Mouse (Mus musculus): ENCODE measurements around the gene Twf2. TPM values are rescaled to one million over a fixed set of nuclear protein-coding genes. Genes with fewer than 3 reads are reported as not detected.

Twf2 gene
- polyA plus RNA-seq, 1 experiment from 2014 or later, result 35.9 TPM

- no peak for ATAC-seq
- H3K27ac ChIP-seq, result no peak overlapping the region
- no peak overlapping the region for H3K4me3 ChIP-seq
- H3K27me3 ChIP-seq (replicated peaks), result no peaks in the 10 kb centered on the region
- peaks cover 9% of the 10 kb centered on the region for H3K4me1 ChIP-seq
- WGBS (ENCODE audit: insufficient replicate concordance), result 87% methylated on average over 3 of the region's 3 CpGs
- H3K9me3 ChIP-seq (replicated peaks), result no peaks in the 10 kb centered on the region
- no peak overlapping the region for H3K9ac ChIP-seq
- H3K36me3 ChIP-seq, result peaks cover 98% of the 10 kb centered on the region
- no peak overlapping the region for H3K4me2 ChIP-seq
Measured at GRCm38 (mm10) chr9:106179964-106180363, 22.9 kb upstream of the Twf2 start.

GRCm38 (mm10) chr9:106182146-106182545 lies 20.8 kb upstream of the Twf2 start:
- WGBS (ENCODE audit: insufficient replicate concordance), result 82% methylated on average over 4 of the region's 4 CpGs
- Histone ChIP-seq H3K27me3 (replicated peaks) (no peaks in the 10 kb centered on the region), H3K36me3 (peaks cover 100% of the 10 kb centered on the region), H3K9me3 (replicated peaks) (no peaks in the 10 kb centered on the region), H3K4me1 (no peaks in the 10 kb centered on the region), H3K9ac (no peak overlapping the region), H3K4me3 (no peak overlapping the region), H3K4me2 (no peak overlapping the region), H3K27ac (no peak overlapping the region)
- ATAC-seq, result no peak

GRCm38 (mm10) chr9:106183996-106184395 lies 18.9 kb upstream of the Twf2 start:
- no peak for ATAC-seq
- WGBS (ENCODE audit: insufficient replicate concordance), result 89% methylated on average over 5 of the region's 5 CpGs
- H3K9ac ChIP-seq, result no peak overlapping the region
- no peak overlapping the region for H3K4me2 ChIP-seq
- H3K36me3 ChIP-seq, result peaks cover 100% of the 10 kb centered on the region
- H3K27ac ChIP-seq, result no peak overlapping the region
- H3K4me3 ChIP-seq, result no peak overlapping the region
- H3K27me3 ChIP-seq (replicated peaks), result no peaks in the 10 kb centered on the region
- H3K4me1 ChIP-seq, result no peaks in the 10 kb centered on the region
- H3K9me3 ChIP-seq (replicated peaks), result no peaks in the 10 kb centered on the region

- no peak overlapping the region for H3K27ac ChIP-seq
Measured at GRCm38 (mm10) chr9:106191355-106191754, 11.6 kb upstream of the Twf2 start.

GRCm38 (mm10) chr9:106192024-106192423 lies 10.9 kb upstream of the Twf2 start:
- H3K36me3 ChIP-seq, result peaks cover 92% of the 10 kb centered on the region
- H3K4me3 ChIP-seq, result no peak overlapping the region
- no peaks in the 10 kb centered on the region for H3K27me3 ChIP-seq (replicated peaks)
- H3K27ac ChIP-seq, result no peak overlapping the region
- H3K4me2 ChIP-seq, result no peak overlapping the region
- no peaks in the 10 kb centered on the region for H3K4me1 ChIP-seq
- H3K9me3 ChIP-seq (replicated peaks), result no peaks in the 10 kb centered on the region
- no peak for ATAC-seq
- H3K9ac ChIP-seq, result no peak overlapping the region
- 89% methylated on average over 8 of the region's 8 CpGs for WGBS (ENCODE audit: insufficient replicate concordance)

More at GRCm38 (mm10) chr9:106191355-106191754, 11.6 kb upstream of the Twf2 start:
- H3K36me3 ChIP-seq, result peaks cover 93% of the 10 kb centered on the region
- no peak overlapping the region for H3K4me2 ChIP-seq
- H3K27me3 ChIP-seq (replicated peaks), result no peaks in the 10 kb centered on the region
- no peak overlapping the region for H3K9ac ChIP-seq
- no peak overlapping the region for H3K4me3 ChIP-seq
- ATAC-seq, result no peak
- 95% methylated on average over 1 of the region's 1 CpGs for WGBS (ENCODE audit: insufficient replicate concordance)
- H3K4me1 ChIP-seq, result no peaks in the 10 kb centered on the region
- no peaks in the 10 kb centered on the region for H3K9me3 ChIP-seq (replicated peaks)

- ATAC-seq, result no peak; the same call in 1 of the 2 replicates
- H3K27me3 ChIP-seq (replicated peaks), result no peaks in the 10 kb centered on the region
- H3K9ac ChIP-seq, result no peak overlapping the region
- H3K4me3 ChIP-seq, result no peak overlapping the region
- no peak overlapping the region for H3K4me2 ChIP-seq
- WGBS (ENCODE audit: insufficient replicate concordance), result 28% methylated on average over 1 of the region's 1 CpGs
- peaks cover 4% of the 10 kb centered on the region for H3K4me1 ChIP-seq
- peaks cover 86% of the 10 kb centered on the region for H3K36me3 ChIP-seq
- peak overlapping the region; percentile 30; the same call in 1 of the 2 replicates for H3K27ac ChIP-seq
- no peaks in the 10 kb centered on the region for H3K9me3 ChIP-seq (replicated peaks)
Measured at GRCm38 (mm10) chr9:106192998-106193397, 9.9 kb upstream of the Twf2 start.

GRCm38 (mm10) chr9:106193930-106194807 lies 8.7 kb upstream of the Twf2 start:
- H3K4me3 ChIP-seq, result no peak overlapping the region
- H3K27ac ChIP-seq, result no peak overlapping the region
- peaks cover 74% of the 10 kb centered on the region for H3K36me3 ChIP-seq
- H3K9me3 ChIP-seq (replicated peaks), result no peaks in the 10 kb centered on the region
- ATAC-seq, result no peak
- no peak overlapping the region for H3K9ac ChIP-seq
- 82% methylated on average over 8 of the region's 8 CpGs for WGBS (ENCODE audit: insufficient replicate concordance)
- H3K4me1 ChIP-seq, result peaks cover 16% of the 10 kb centered on the region
- no peak overlapping the region for H3K4me2 ChIP-seq
- no peaks in the 10 kb centered on the region for H3K27me3 ChIP-seq (replicated peaks)

GRCm38 (mm10) chr9:106195693-106196092 lies 7.2 kb upstream of the Twf2 start:
- Histone ChIP-seq H3K27me3 (replicated peaks) (no peaks in the 10 kb centered on the region), H3K27ac (no peak overlapping the region), H3K36me3 (peaks cover 59% of the 10 kb centered on the region), H3K4me2 (no peak overlapping the region), H3K9ac (no peak overlapping the region), H3K9me3 (replicated peaks) (no peaks in the 10 kb centered on the region), H3K4me1 (peaks cover 28% of the 10 kb centered on the region), H3K4me3 (no peak overlapping the region)
- WGBS (ENCODE audit: insufficient replicate concordance), result 82% methylated on average over 8 of the region's 8 CpGs
- no peak for ATAC-seq

GRCm38 (mm10) chr9:106197081-106197713 lies 5.7 kb upstream of the Twf2 start:
- WGBS (ENCODE audit: insufficient replicate concordance), result 73% methylated on average over 3 of the region's 3 CpGs
- Histone ChIP-seq H3K9ac (no peak overlapping the region), H3K4me2 (no peak overlapping the region), H3K4me3 (no peak overlapping the region), H3K4me1 (peaks cover 32% of the 10 kb centered on the region), H3K9me3 (replicated peaks) (no peaks in the 10 kb centered on the region), H3K27ac (no peak overlapping the region), H3K36me3 (peaks cover 44% of the 10 kb centered on the region), H3K27me3 (replicated peaks) (no peaks in the 10 kb centered on the region)
- no peak for ATAC-seq

GRCm38 (mm10) chr9:106197732-106198131 lies 5.2 kb upstream of the Twf2 start:
- Histone ChIP-seq H3K9ac (no peak overlapping the region), H3K27me3 (replicated peaks) (no peaks in the 10 kb centered on the region), H3K4me3 (no peak overlapping the region), H3K27ac (no peak overlapping the region), H3K36me3 (peaks cover 38% of the 10 kb centered on the region), H3K9me3 (replicated peaks) (no peaks in the 10 kb centered on the region), H3K4me2 (peak overlapping the region; percentile 90; the same call in 1 of the 2 replicates), H3K4me1 (peaks cover 35% of the 10 kb centered on the region)
- WGBS (ENCODE audit: insufficient replicate concordance), result 80% methylated on average over 9 of the region's 9 CpGs
- ATAC-seq, result no peak

GRCm38 (mm10) chr9:106198962-106199458 lies 3.9 kb upstream of the Twf2 start:
- peak overlapping the region; percentile 90 for H3K4me2 ChIP-seq
- peak; percentile 68 for ATAC-seq
- no peaks in the 10 kb centered on the region for H3K9me3 ChIP-seq (replicated peaks)
- H3K4me3 ChIP-seq, result peak overlapping the region; percentile 74
- under 1% methylated on average over 49 of the region's 51 CpGs for WGBS (ENCODE audit: insufficient replicate concordance)
- H3K27me3 ChIP-seq (replicated peaks), result no peaks in the 10 kb centered on the region
- H3K4me1 ChIP-seq, result peaks cover 46% of the 10 kb centered on the region
- H3K36me3 ChIP-seq, result peaks cover 31% of the 10 kb centered on the region
- H3K27ac ChIP-seq, result peak overlapping the region; percentile 61
- H3K9ac ChIP-seq, result peak overlapping the region; percentile 83

Data from liver, embryonic 12.5 days (tissue).